Mouse (Mus musculus) ES-E14 (cell line): ENCODE results near the gene Dlg2.

Experiments used
- HCFC1 ChIP-seq: IDR thresholded peaks from 2 replicates; pipeline ENCODE4 v1.6.1; 2012; ENCODE audit warnings: low read length, inconsistent platforms, borderline replicate concordance; ENCODE audit not compliant: insufficient read depth
- ZNF384 ChIP-seq: IDR thresholded peaks from 2 replicates; pipeline ENCODE4 v1.6.1; 2012; ENCODE audit warnings: low read depth, low read length, inconsistent platforms

- no peak for TF ChIP-seq HCFC1
- no peak for TF ChIP-seq ZNF384
These were observed 1334.3 kb downstream of the Dlg2 start for GRCm38 (mm10) chr7:91810774-91811173.
